Mouse (Mus musculus) hindbrain, embryonic 10.5 days (tissue): ENCODE measurements around the gene I830077J02Rik. TPM values are rescaled to one million over a fixed set of nuclear protein-coding genes. Genes with fewer than 3 reads are reported as not detected.
A peak's percentile ranks its signal among the peaks of the same experiment; 100 is the strongest.

Experiments
- DNase-seq: peaks from one replicate; pipeline ENCODE4 v3.0.0-alpha.2; 2017; ENCODE audit warnings: low spot score
- H3K27ac ChIP-seq: fragments of 300-500 bp; sonication (generic); 2 replicates; pipeline ENCODE4 v1.5.1; 2016; ENCODE audit warnings: mild to moderate bottlenecking, moderate library complexity
- H3K27me3 ChIP-seq: fragments of 300-500 bp; sonication (generic); 2 replicates; pipeline ENCODE4 v1.6.1; 2016; ENCODE audit warnings: mild to moderate bottlenecking; ENCODE audit not compliant: poor library complexity, insufficient read depth, severe bottlenecking
- H3K36me3 ChIP-seq: fragments of 300-500 bp; sonication (generic); 2 replicates; pipeline ENCODE4 v1.6.1; 2016; ENCODE audit warnings: mild to moderate bottlenecking, moderate library complexity
- H3K4me1 ChIP-seq: fragments of 300-500 bp; sonication (generic); replicated peaks from 2 replicates; pipeline ENCODE4 v1.6.1; 2016; ENCODE audit warnings: mild to moderate bottlenecking
- H3K4me3 ChIP-seq: fragments of 300-500 bp; sonication (generic); 2 replicates; pipeline ENCODE4 v1.5.1; 2016; ENCODE audit warnings: mild to moderate bottlenecking, moderate library complexity
- H3K9me3 ChIP-seq: fragments of 300-500 bp; sonication (generic); 2 replicates; pipeline ENCODE4 v1.6.1; 2016; ENCODE audit warnings: mild to moderate bottlenecking, moderate library complexity
- WGBS: fragments of 180-500 bp; shearing (Covaris S2); methylation state at CpG from one replicate; pipeline ENCODE4 v1.1.7; 2016; 5-methylcytosine and 5-hydroxymethylcytosine counted together
- polyA plus RNA-seq: library from polyadenylated mRNA; unstranded; fragments of >200 nt; fragmentation: Nextera tagmentation; extraction: Ambion mirVana; gene quantifications from 2 replicates; pipeline ENCODE4 v1.2.1, GENCODE M21; 2016

I830077J02Rik gene
- 0.65 and 0.80 TPM in 2 replicates for polyA plus RNA-seq

- H3K36me3 ChIP-seq: peaks cover 10% of the 10 kb centered on the region
- no peak within 1 kb of the TSS for H3K4me3 ChIP-seq
- no peaks in the 10 kb centered on the region for H3K27me3 ChIP-seq
- no peak for DNase-seq
- no peak within 1 kb of the TSS for H3K27ac ChIP-seq
- WGBS: 89% methylated on average over 8 of the region's 8 CpGs
- no peaks in the 10 kb centered on the region for H3K4me1 ChIP-seq
- H3K9me3 ChIP-seq: no peaks in the 10 kb centered on the region
Observed at GRCm38 (mm10) chr3:105932240-105933071, at the start of gene I830077J02Rik. TSS of gene I830077J02Rik (minus strand) at chr3:105932664.

GRCm38 (mm10) chr3:105974174-105974573, 41.7 kb upstream of the I830077J02Rik start:
- no peak overlapping the region for H3K4me3 ChIP-seq
- DNase-seq: no peak
- no peak overlapping the region for H3K27ac ChIP-seq
- no peaks in the 10 kb centered on the region for H3K27me3 ChIP-seq
- no peaks in the 10 kb centered on the region for H3K9me3 ChIP-seq
- H3K4me1 ChIP-seq: no peaks in the 10 kb centered on the region
- 92% methylated on average over 2 of the region's 2 CpGs for WGBS
- peaks cover 20% of the 10 kb centered on the region for H3K36me3 ChIP-seq

- no peak for DNase-seq
- peaks cover 28% of the 10 kb centered on the region for H3K36me3 ChIP-seq
- no peak within 1 kb of the TSS for H3K27ac ChIP-seq
- H3K4me3 ChIP-seq: no peak within 1 kb of the TSS
- WGBS: 81% methylated on average over 3 of the region's 3 CpGs
- no peaks in the 10 kb centered on the region for H3K27me3 ChIP-seq
- no peaks in the 10 kb centered on the region for H3K9me3 ChIP-seq
- H3K4me1 ChIP-seq: no peaks in the 10 kb centered on the region
Observed at GRCm38 (mm10) chr3:105973411-105973810, 40.9 kb upstream of the I830077J02Rik start, which contains the start of gene Ovgp1. TSS of gene Ovgp1 (plus strand) at chr3:105973711.

GRCm38 (mm10) chr3:105971831-105972446, 39.5 kb upstream of the I830077J02Rik start:
- no peaks in the 10 kb centered on the region for H3K4me1 ChIP-seq
- no peak overlapping the region for H3K4me3 ChIP-seq
- no peaks in the 10 kb centered on the region for H3K9me3 ChIP-seq
- no peak overlapping the region for H3K27ac ChIP-seq
- no peak for DNase-seq
- peaks cover 43% of the 10 kb centered on the region for H3K36me3 ChIP-seq
- WGBS: 86% methylated on average over 5 of the region's 5 CpGs
- no peaks in the 10 kb centered on the region for H3K27me3 ChIP-seq

GRCm38 (mm10) chr3:105960700-105961099, 28.2 kb upstream of the I830077J02Rik start:
- 93% methylated on average over 2 of the region's 2 CpGs for WGBS

GRCm38 (mm10) chr3:105959999-105960398, 27.5 kb upstream of the I830077J02Rik start, which contains the start of gene Atp5f1:
TSS of gene Atp5f1 (minus strand) at chr3:105960099.
- Histone ChIP-seq H3K27me3 (no peaks in the 10 kb centered on the region), H3K4me3 (peak within 1 kb of the TSS; percentile 94), H3K36me3 (peaks cover 66% of the 10 kb centered on the region), H3K4me1 (peaks cover 24% of the 10 kb centered on the region), H3K27ac (peak within 1 kb of the TSS; percentile 96), H3K9me3 (no peaks in the 10 kb centered on the region)
- 4% methylated on average over 6 of the region's 6 CpGs for WGBS
- DNase-seq: no peak

More at GRCm38 (mm10) chr3:105960700-105961099, 28.2 kb upstream of the I830077J02Rik start:
- Histone ChIP-seq H3K9me3 (no peaks in the 10 kb centered on the region), H3K36me3 (peaks cover 66% of the 10 kb centered on the region), H3K27ac (no peak overlapping the region), H3K4me1 (peaks cover 24% of the 10 kb centered on the region), H3K27me3 (no peaks in the 10 kb centered on the region), H3K4me3 (peak overlapping the region; percentile 94)
- DNase-seq: no peak

- peaks cover 66% of the 10 kb centered on the region for H3K36me3 ChIP-seq
- H3K9me3 ChIP-seq: no peaks in the 10 kb centered on the region
- H3K4me3 ChIP-seq: peak overlapping the region; percentile 94
- H3K27ac ChIP-seq: peak overlapping the region; percentile 92
- peaks cover 24% of the 10 kb centered on the region for H3K4me1 ChIP-seq
- H3K27me3 ChIP-seq: no peaks in the 10 kb centered on the region
- no peak for DNase-seq
- WGBS: under 1% methylated on average over 26 of the region's 26 CpGs
Observed at GRCm38 (mm10) chr3:105959585-105959984, 27.1 kb upstream of the I830077J02Rik start.

- Histone ChIP-seq H3K4me3 (peak within 1 kb of the TSS; percentile 94), H3K27me3 (no peaks in the 10 kb centered on the region), H3K36me3 (peaks cover 66% of the 10 kb centered on the region), H3K9me3 (no peaks in the 10 kb centered on the region), H3K27ac (peak within 1 kb of the TSS; percentile 96), H3K4me1 (peaks cover 24% of the 10 kb centered on the region)
- peak; percentile 99 for DNase-seq
- under 1% methylated on average over 52 of the region's 52 CpGs for WGBS
Observed at GRCm38 (mm10) chr3:105958974-105959580, 26.6 kb upstream of the I830077J02Rik start, which contains the start of gene Wdr77. TSS of gene Wdr77 (plus strand) at chr3:105959369.

- no peaks in the 10 kb centered on the region for H3K9me3 ChIP-seq
- no peak for DNase-seq
- H3K4me3 ChIP-seq: peak overlapping the region; percentile 94
- H3K27me3 ChIP-seq: no peaks in the 10 kb centered on the region
- peak overlapping the region; percentile 96 for H3K27ac ChIP-seq
- H3K4me1 ChIP-seq: peaks cover 24% of the 10 kb centered on the region
- 52% methylated on average over 5 of the region's 5 CpGs for WGBS
- peaks cover 66% of the 10 kb centered on the region for H3K36me3 ChIP-seq
Observed at GRCm38 (mm10) chr3:105958204-105958603, 25.7 kb upstream of the I830077J02Rik start.

- no peak for DNase-seq
- Histone ChIP-seq H3K36me3 (peaks cover 66% of the 10 kb centered on the region), H3K4me3 (no peak overlapping the region), H3K27ac (no peak overlapping the region), H3K4me1 (peaks cover 24% of the 10 kb centered on the region), H3K27me3 (no peaks in the 10 kb centered on the region), H3K9me3 (no peaks in the 10 kb centered on the region)
- WGBS: 99% methylated on average over 1 of the region's 1 CpGs
Observed at GRCm38 (mm10) chr3:105957235-105957634, 24.8 kb upstream of the I830077J02Rik start.

GRCm38 (mm10) chr3:105951348-105951747, 18.9 kb upstream of the I830077J02Rik start:
- no peak for DNase-seq
- H3K9me3 ChIP-seq: no peaks in the 10 kb centered on the region
- WGBS: 93% methylated on average over 7 of the region's 7 CpGs
- no peaks in the 10 kb centered on the region for H3K4me1 ChIP-seq
- no peak overlapping the region for H3K4me3 ChIP-seq
- no peaks in the 10 kb centered on the region for H3K27me3 ChIP-seq
- no peak overlapping the region for H3K27ac ChIP-seq
- H3K36me3 ChIP-seq: peaks cover 100% of the 10 kb centered on the region

GRCm38 (mm10) chr3:105936111-105936510, 3.6 kb upstream of the I830077J02Rik start:
- no peaks in the 10 kb centered on the region for H3K9me3 ChIP-seq
- H3K4me3 ChIP-seq: no peak overlapping the region
- 93% methylated on average over 4 of the region's 4 CpGs for WGBS
- DNase-seq: no peak
- H3K27me3 ChIP-seq: no peaks in the 10 kb centered on the region
- H3K27ac ChIP-seq: no peak overlapping the region
- H3K36me3 ChIP-seq: peaks cover 35% of the 10 kb centered on the region
- H3K4me1 ChIP-seq: no peaks in the 10 kb centered on the region
